Mouse (Mus musculus): Measurements from ENCODE around the gene Rrp1b. TPM values are rescaled to one million over a fixed set of nuclear protein-coding genes. Genes with fewer than 3 reads are reported as not detected.

Rrp1b gene
- polyA plus RNA-seq, 1 experiment from 2014 or later: 72.4 TPM

GRCm38 (mm10) chr17:32034322-32034721 is 1.6 kb upstream of the Rrp1b start:
- H3K4me3 ChIP-seq: no peak overlapping the region
- H3K36me3 ChIP-seq: no peaks in the 10 kb centered on the region
- no peak overlapping the region for H3K9ac ChIP-seq
- H3K27ac ChIP-seq: no peak overlapping the region
- no peaks in the 10 kb centered on the region for H3K9me3 ChIP-seq
- 85% methylated on average over 23 of the region's 23 CpGs for WGBS
- peaks cover 15% of the 10 kb centered on the region for H3K4me1 ChIP-seq
- ATAC-seq (ENCODE audit: insufficient number of reproducible peaks, insufficient read depth, low FRiP score, low TSS enrichment): no peak
- H3K4me2 ChIP-seq (replicated peaks): no peak overlapping the region
- H3K27me3 ChIP-seq: no peaks in the 10 kb centered on the region

GRCm38 (mm10) chr17:32036509-32037438 is 874 bp downstream of the Rrp1b start:
- H3K4me2 ChIP-seq (replicated peaks): peak overlapping the region; percentile 86
- ATAC-seq (ENCODE audit: insufficient number of reproducible peaks, insufficient read depth, low FRiP score, low TSS enrichment): peak; percentile 68
- peaks cover 15% of the 10 kb centered on the region for H3K4me1 ChIP-seq
- H3K27me3 ChIP-seq: no peaks in the 10 kb centered on the region
- under 1% methylated on average over 46 of the region's 46 CpGs for WGBS
- peak overlapping the region; percentile 88 for H3K4me3 ChIP-seq
- no peaks in the 10 kb centered on the region for H3K9me3 ChIP-seq
- H3K27ac ChIP-seq: peak overlapping the region; percentile 88
- peaks cover 5% of the 10 kb centered on the region; the same call in 1 of the 2 replicates for H3K36me3 ChIP-seq
- H3K9ac ChIP-seq: peak overlapping the region; percentile 71

GRCm38 (mm10) chr17:32040263-32040662 is 4.4 kb downstream of the Rrp1b start:
- no peaks in the 10 kb centered on the region for H3K27me3 ChIP-seq
- H3K9me3 ChIP-seq: no peaks in the 10 kb centered on the region
- peaks cover 15% of the 10 kb centered on the region for H3K4me1 ChIP-seq
- ATAC-seq (ENCODE audit: insufficient number of reproducible peaks, insufficient read depth, low FRiP score, low TSS enrichment): no peak
- 88% methylated on average over 10 of the region's 10 CpGs for WGBS
- peaks cover 5% of the 10 kb centered on the region; the same call in 1 of the 2 replicates for H3K36me3 ChIP-seq
- no peak overlapping the region for H3K27ac ChIP-seq
- no peak overlapping the region for H3K4me3 ChIP-seq
- H3K4me2 ChIP-seq (replicated peaks): no peak overlapping the region
- no peak overlapping the region for H3K9ac ChIP-seq

- H3K27ac ChIP-seq: no peak overlapping the region
- H3K4me3 ChIP-seq: no peak overlapping the region
- peaks cover 52% of the 10 kb centered on the region for H3K36me3 ChIP-seq
- no peaks in the 10 kb centered on the region for H3K27me3 ChIP-seq
- ATAC-seq (ENCODE audit: insufficient number of reproducible peaks, insufficient read depth, low FRiP score, low TSS enrichment): no peak
- H3K9me3 ChIP-seq: no peaks in the 10 kb centered on the region
- 93% methylated on average over 5 of the region's 5 CpGs for WGBS
- H3K9ac ChIP-seq: no peak overlapping the region
- no peaks in the 10 kb centered on the region for H3K4me1 ChIP-seq
- no peak overlapping the region for H3K4me2 ChIP-seq (replicated peaks)
Observed at GRCm38 (mm10) chr17:32046541-32046940, 10.6 kb downstream of the Rrp1b start.

- ATAC-seq (ENCODE audit: insufficient number of reproducible peaks, insufficient read depth, low FRiP score, low TSS enrichment): no peak
- peaks cover 70% of the 10 kb centered on the region for H3K36me3 ChIP-seq
- 91% methylated on average over 5 of the region's 5 CpGs for WGBS
- no peak overlapping the region for H3K27ac ChIP-seq
- H3K9ac ChIP-seq: no peak overlapping the region
- H3K4me2 ChIP-seq (replicated peaks): no peak overlapping the region
- no peaks in the 10 kb centered on the region for H3K9me3 ChIP-seq
- H3K4me1 ChIP-seq: no peaks in the 10 kb centered on the region
- H3K4me3 ChIP-seq: no peak overlapping the region
- H3K27me3 ChIP-seq: no peaks in the 10 kb centered on the region
Observed at GRCm38 (mm10) chr17:32048351-32048750, 12.5 kb downstream of the Rrp1b start.

GRCm38 (mm10) chr17:32049914-32050313 is 14.0 kb downstream of the Rrp1b start:
- no peaks in the 10 kb centered on the region for H3K27me3 ChIP-seq
- 92% methylated on average over 4 of the region's 4 CpGs for WGBS
- H3K9me3 ChIP-seq: no peaks in the 10 kb centered on the region
- peaks cover 79% of the 10 kb centered on the region for H3K36me3 ChIP-seq
- H3K9ac ChIP-seq: no peak overlapping the region
- H3K4me2 ChIP-seq (replicated peaks): no peak overlapping the region
- no peak overlapping the region for H3K4me3 ChIP-seq
- no peaks in the 10 kb centered on the region for H3K4me1 ChIP-seq
- ATAC-seq (ENCODE audit: insufficient number of reproducible peaks, insufficient read depth, low FRiP score, low TSS enrichment): no peak
- no peak overlapping the region for H3K27ac ChIP-seq

GRCm38 (mm10) chr17:32050609-32051008 is 14.7 kb downstream of the Rrp1b start:
- no peak overlapping the region for H3K9ac ChIP-seq
- no peak overlapping the region for H3K4me3 ChIP-seq
- no peak overlapping the region for H3K27ac ChIP-seq
- H3K27me3 ChIP-seq: no peaks in the 10 kb centered on the region
- H3K4me1 ChIP-seq: no peaks in the 10 kb centered on the region
- no peak for ATAC-seq (ENCODE audit: insufficient number of reproducible peaks, insufficient read depth, low FRiP score, low TSS enrichment)
- peaks cover 84% of the 10 kb centered on the region for H3K36me3 ChIP-seq
- no peaks in the 10 kb centered on the region for H3K9me3 ChIP-seq
- H3K4me2 ChIP-seq (replicated peaks): no peak overlapping the region
- 91% methylated on average over 6 of the region's 6 CpGs for WGBS

GRCm38 (mm10) chr17:32052237-32053080 is 16.6 kb downstream of the Rrp1b start:
- no peak overlapping the region for H3K27ac ChIP-seq
- 79% methylated on average over 5 of the region's 5 CpGs for WGBS
- H3K36me3 ChIP-seq: peaks cover 87% of the 10 kb centered on the region
- no peak overlapping the region for H3K4me2 ChIP-seq (replicated peaks)
- H3K4me1 ChIP-seq: no peaks in the 10 kb centered on the region
- H3K9me3 ChIP-seq: no peaks in the 10 kb centered on the region
- no peak overlapping the region for H3K4me3 ChIP-seq
- no peaks in the 10 kb centered on the region for H3K27me3 ChIP-seq
- ATAC-seq (ENCODE audit: insufficient number of reproducible peaks, insufficient read depth, low FRiP score, low TSS enrichment): no peak
- H3K9ac ChIP-seq: no peak overlapping the region

GRCm38 (mm10) chr17:32053677-32054076 is 17.8 kb downstream of the Rrp1b start:
- 88% methylated on average over 5 of the region's 5 CpGs for WGBS
- ATAC-seq (ENCODE audit: insufficient number of reproducible peaks, insufficient read depth, low FRiP score, low TSS enrichment): no peak
- Histone ChIP-seq H3K27me3 (no peaks in the 10 kb centered on the region), H3K36me3 (peaks cover 88% of the 10 kb centered on the region), H3K27ac (no peak overlapping the region), H3K4me1 (no peaks in the 10 kb centered on the region), H3K9ac (no peak overlapping the region), H3K9me3 (no peaks in the 10 kb centered on the region), H3K4me2 (replicated peaks) (no peak overlapping the region), H3K4me3 (no peak overlapping the region)

GRCm38 (mm10) chr17:32057843-32058242 is 21.9 kb downstream of the Rrp1b start:
- 91% methylated on average over 2 of the region's 2 CpGs for WGBS
- Histone ChIP-seq H3K27ac (no peak overlapping the region), H3K36me3 (peaks cover 87% of the 10 kb centered on the region), H3K27me3 (no peaks in the 10 kb centered on the region), H3K4me3 (no peak overlapping the region), H3K4me1 (no peaks in the 10 kb centered on the region), H3K4me2 (replicated peaks) (no peak overlapping the region), H3K9me3 (no peaks in the 10 kb centered on the region), H3K9ac (no peak overlapping the region)
- no peak for ATAC-seq (ENCODE audit: insufficient number of reproducible peaks, insufficient read depth, low FRiP score, low TSS enrichment)

- no peaks in the 10 kb centered on the region for H3K4me1 ChIP-seq
- no peak for ATAC-seq (ENCODE audit: insufficient number of reproducible peaks, insufficient read depth, low FRiP score, low TSS enrichment)
- H3K4me3 ChIP-seq: no peak overlapping the region
- H3K27ac ChIP-seq: no peak overlapping the region
- no peak overlapping the region for H3K4me2 ChIP-seq (replicated peaks)
- H3K9ac ChIP-seq: no peak overlapping the region
- WGBS: 93% methylated on average over 2 of the region's 2 CpGs
- no peaks in the 10 kb centered on the region for H3K9me3 ChIP-seq
- H3K36me3 ChIP-seq: peaks cover 75% of the 10 kb centered on the region
- H3K27me3 ChIP-seq: no peaks in the 10 kb centered on the region
Observed at GRCm38 (mm10) chr17:32059084-32059483, 23.2 kb downstream of the Rrp1b start.

All from embryonic facial prominence, embryonic 12.5 days (tissue).